Mouse (Mus musculus) large intestine, adult 2 months (tissue): ENCODE data around the gene Psmd10. TPM values are rescaled to one million over a fixed set of nuclear protein-coding genes. Genes with fewer than 3 reads are reported as not detected.

Experiments used
- polyA plus RNA-seq: library from polyadenylated mRNA; depleted of rRNA; stranded (reverse); fragments of >200 nt; gene quantifications from 2 replicates; pipeline ENCODE4 v1.2.3, GENCODE M21; 2012; rRNA removed

Gene Psmd10
- polyA plus RNA-seq, 1 experiment: 8.3 TPM

Other genes starting within 250 kb of the Psmd10 start
- gene Tex13b, start 143.3 kb downstream of the Psmd10 start, polyA plus RNA-seq: not detected in 2 replicates
- gene Vsig1, start 49.1 kb downstream of the Psmd10 start, polyA plus RNA-seq: 0.15 TPM in 1 of 2 replicates, not detected in the other
- 2.8 and 3.9 TPM in 2 replicates for gene Atg4a, start 179 bp upstream of the Psmd10 start, polyA plus RNA-seq